Mouse (Mus musculus): Measurements from ENCODE around the gene Olfr437. TPM values are rescaled to one million over a fixed set of nuclear protein-coding genes. Genes with fewer than 3 reads are reported as not detected.
"Not testable (repeated sequence)": the region's sequence is repeated elsewhere in the genome, so short reads cannot be mapped to it uniquely, and the experiment has no call there.

Olfr437 gene
- polyA plus RNA-seq, 1 experiment from 2014 or later, result not detected

- H3K4me1 ChIP-seq (ENCODE audit: control insufficient read depth, insufficient read depth, low read length), result no peaks in the 10 kb centered on the region
- WGBS, result 79% methylated on average over 3 of the region's 3 CpGs
- no peak overlapping the region for H3K4me3 ChIP-seq (ENCODE audit: low read length)
- no peaks in the 10 kb centered on the region for H3K9me3 ChIP-seq (ENCODE audit: control insufficient read depth, low read length)
- H3K27me3 ChIP-seq (ENCODE audit: control insufficient read depth, insufficient read depth, low read length), result no peaks in the 10 kb centered on the region
- H3K9ac ChIP-seq (ENCODE audit: low read depth, low read length), result no peak overlapping the region
- no peak overlapping the region for H3K27ac ChIP-seq (ENCODE audit: low read depth, low read length)
- H3K4me2 ChIP-seq (replicated peaks; ENCODE audit: low read depth, low read length), result no peak overlapping the region
- ATAC-seq (ENCODE audit: low FRiP score, low TSS enrichment), result no peak
- H3K36me3 ChIP-seq (ENCODE audit: control insufficient read depth, insufficient read depth, low read length), result no peaks in the 10 kb centered on the region
Measured at GRCm38 (mm10) chr6:43198094-43198493, 35.0 kb downstream of the Olfr437 start.

DNA sequence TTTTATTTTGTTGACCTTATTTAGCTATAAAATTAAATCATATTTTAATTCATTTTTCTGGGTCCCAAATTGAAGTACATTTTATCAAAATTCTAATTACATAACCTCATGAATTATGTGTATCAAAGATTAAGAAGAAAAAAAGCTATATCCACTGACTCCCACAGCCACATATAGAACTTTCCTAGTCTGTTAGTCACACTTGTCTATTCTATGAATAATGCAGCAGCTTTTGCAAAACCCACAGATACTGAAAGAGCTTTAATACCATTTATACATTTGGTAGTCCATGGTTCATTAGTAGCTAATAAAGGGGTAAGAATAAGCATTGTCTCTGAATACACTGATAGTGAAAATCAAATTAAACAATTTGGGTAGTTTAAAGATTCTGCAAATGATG is 39.7 kb downstream of the Olfr437 start:
- Histone ChIP-seq H3K9me3 (ENCODE audit: control insufficient read depth, low read length) (no peaks in the 10 kb centered on the region), H3K36me3 (ENCODE audit: control insufficient read depth, insufficient read depth, low read length) (no peaks in the 10 kb centered on the region), H3K4me3 (ENCODE audit: low read length) (no peak overlapping the region), H3K27ac (ENCODE audit: low read depth, low read length) (no peak overlapping the region), H3K4me1 (ENCODE audit: control insufficient read depth, insufficient read depth, low read length) (no peaks in the 10 kb centered on the region), H3K27me3 (ENCODE audit: control insufficient read depth, insufficient read depth, low read length) (no peaks in the 10 kb centered on the region), H3K9ac (ENCODE audit: low read depth, low read length) (no peak overlapping the region), H3K4me2 (replicated peaks; ENCODE audit: low read depth, low read length) (no peak overlapping the region)
- ATAC-seq (ENCODE audit: low FRiP score, low TSS enrichment), result no peak

DNA sequence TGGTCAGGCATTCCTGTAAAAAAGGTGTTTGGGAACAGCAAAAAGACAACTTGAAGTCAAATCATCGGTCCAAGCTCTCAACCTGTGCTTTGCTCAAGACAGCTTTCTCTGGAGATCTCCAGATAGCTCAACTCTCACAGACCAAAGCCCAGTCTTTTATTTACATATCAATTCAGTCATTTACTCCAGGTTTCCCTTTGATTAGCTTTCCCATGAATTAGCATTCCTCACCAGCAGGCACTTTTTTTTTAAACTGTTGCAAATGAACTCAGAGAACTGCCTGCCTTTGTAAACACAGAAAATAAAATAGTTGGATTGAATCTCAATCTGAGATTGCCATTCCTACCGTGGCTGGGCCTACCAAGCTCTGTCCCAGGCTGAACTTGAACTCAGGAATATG is 42.3 kb downstream of the Olfr437 start:
- ATAC-seq (ENCODE audit: low FRiP score, low TSS enrichment), result no peak
- Histone ChIP-seq H3K27ac (ENCODE audit: low read depth, low read length) (no peak overlapping the region), H3K4me2 (replicated peaks; ENCODE audit: low read depth, low read length) (no peak overlapping the region), H3K4me1 (ENCODE audit: control insufficient read depth, insufficient read depth, low read length) (no peaks in the 10 kb centered on the region), H3K9ac (ENCODE audit: low read depth, low read length) (no peak overlapping the region), H3K36me3 (ENCODE audit: control insufficient read depth, insufficient read depth, low read length) (no peaks in the 10 kb centered on the region), H3K27me3 (ENCODE audit: control insufficient read depth, insufficient read depth, low read length) (no peaks in the 10 kb centered on the region), H3K9me3 (ENCODE audit: control insufficient read depth, low read length) (no peaks in the 10 kb centered on the region), H3K4me3 (ENCODE audit: low read length) (no peak overlapping the region)
- WGBS, result 32% methylated on average over 2 of the region's 2 CpGs

- H3K36me3 ChIP-seq (ENCODE audit: control insufficient read depth, insufficient read depth, low read length); ATAC-seq (ENCODE audit: low FRiP score, low TSS enrichment); H3K4me1 ChIP-seq (ENCODE audit: control insufficient read depth, insufficient read depth, low read length): not testable (repeated sequence)
Measured at GRCm38 (mm10) chr6:43212873-43213272, 49.8 kb downstream of the Olfr437 start, which contains the start of gene Olfr434. Gene Olfr434 (plus strand): TSS chr6:43213021.

More at GRCm38 (mm10) chr6:43212873-43213272, 49.8 kb downstream of the Olfr437 start, which contains the start of gene Olfr434:
- not testable (repeated sequence) for H3K9ac ChIP-seq (ENCODE audit: low read depth, low read length); H3K9me3 ChIP-seq (ENCODE audit: control insufficient read depth, low read length); H3K4me3 ChIP-seq (ENCODE audit: low read length); H3K27me3 ChIP-seq (ENCODE audit: control insufficient read depth, insufficient read depth, low read length); H3K4me2 ChIP-seq (replicated peaks; ENCODE audit: low read depth, low read length); H3K27ac ChIP-seq (ENCODE audit: low read depth, low read length)

Other genes with a start within 250 kb of the Olfr437 start
- gene Olfr446, start 241.9 kb upstream of the Olfr437 start, polyA plus RNA-seq (2014; fragmentation: Nextera tagmentation; extraction: Ambion mirVana), result not detected in 2 replicates
- gene Olfr444, start 214.2 kb upstream of the Olfr437 start, polyA plus RNA-seq (2014; fragmentation: Nextera tagmentation; extraction: Ambion mirVana), result not detected in 2 replicates
- gene Olfr441, start 56.9 kb upstream of the Olfr437 start, polyA plus RNA-seq (2014; fragmentation: Nextera tagmentation; extraction: Ambion mirVana), result not detected in 2 replicates
- not detected in 2 replicates for gene Olfr237-ps1, start 16.7 kb upstream of the Olfr437 start, polyA plus RNA-seq (2014; fragmentation: Nextera tagmentation; extraction: Ambion mirVana)
- gene Olfr13, start 8.9 kb downstream of the Olfr437 start, polyA plus RNA-seq (2014; fragmentation: Nextera tagmentation; extraction: Ambion mirVana), result not detected in 2 replicates
- gene Olfr435, start 33.9 kb downstream of the Olfr437 start, polyA plus RNA-seq (2014; fragmentation: Nextera tagmentation; extraction: Ambion mirVana), result not detected in 2 replicates
- not detected in 2 replicates for gene Olfr434, start 49.7 kb downstream of the Olfr437 start, polyA plus RNA-seq (2014; fragmentation: Nextera tagmentation; extraction: Ambion mirVana)
- not detected in 2 replicates for gene Olfr47, start 68.2 kb downstream of the Olfr437 start, polyA plus RNA-seq (2014; fragmentation: Nextera tagmentation; extraction: Ambion mirVana)
- 12.5 and 13.7 TPM in 2 replicates for gene Arhgef5, start 102.3 kb downstream of the Olfr437 start, polyA plus RNA-seq (2014; fragmentation: Nextera tagmentation; extraction: Ambion mirVana)
- 0.20 TPM in 1 of 2 replicates, not detected in the other for gene Nobox, start 146.3 kb downstream of the Olfr437 start, polyA plus RNA-seq (2014; fragmentation: Nextera tagmentation; extraction: Ambion mirVana)